Mouse (Mus musculus) cerebral cortex, adult 2 months (tissue): ENCODE results near the gene Cacna1g.

Source experiments
- WGBS: fragments of 180-500 bp; shearing (Covaris S2); methylation state at CpG from one replicate; pipeline ENCODE4 v1.1.7; 2018; 5-methylcytosine and 5-hydroxymethylcytosine counted together

Gene Cacna1g

DNA sequence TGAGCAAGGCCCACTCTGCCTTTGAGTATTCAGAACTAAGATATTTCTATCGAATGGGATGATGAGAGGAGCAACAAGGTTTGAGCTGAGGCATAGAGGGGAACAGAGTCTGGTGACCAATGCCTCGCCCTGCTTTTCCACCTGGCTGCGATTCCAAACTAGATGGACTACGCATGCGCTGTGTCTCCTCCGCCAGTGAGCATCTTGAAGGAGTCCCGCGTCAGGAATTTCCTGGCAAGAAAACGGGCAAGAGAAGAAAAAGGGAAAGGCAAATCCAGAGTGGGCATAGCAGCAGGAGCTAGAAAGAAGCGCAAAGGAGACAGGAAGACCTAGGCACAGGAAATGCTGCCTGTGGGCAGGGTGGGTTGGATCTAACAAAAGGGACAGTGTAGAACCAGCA, 70.2 kb downstream of the Cacna1g start:
- 52% methylated on average over 10 of the region's 10 CpGs for WGBS

DNA sequence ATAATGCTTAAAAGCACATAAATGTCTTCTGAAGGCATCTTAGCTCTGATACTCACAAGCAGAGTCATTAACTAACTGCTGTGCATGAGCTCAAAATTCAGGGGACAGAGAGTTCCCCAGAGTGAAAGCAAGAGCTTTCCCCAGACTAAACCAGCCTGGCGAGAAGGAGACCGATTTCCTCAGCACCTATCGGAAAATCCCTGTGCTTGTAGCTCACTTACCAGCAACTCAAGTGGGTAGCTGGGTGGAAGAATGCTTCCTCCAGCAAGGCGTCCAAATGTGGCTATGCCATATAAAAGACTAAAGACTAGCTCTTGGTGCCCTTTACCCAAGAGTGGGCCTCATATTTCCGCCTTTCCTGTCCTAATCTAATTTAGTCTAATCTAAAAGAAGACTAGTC, 71.3 kb downstream of the Cacna1g start:
- 97% methylated on average over 5 of the region's 5 CpGs for WGBS

DNA sequence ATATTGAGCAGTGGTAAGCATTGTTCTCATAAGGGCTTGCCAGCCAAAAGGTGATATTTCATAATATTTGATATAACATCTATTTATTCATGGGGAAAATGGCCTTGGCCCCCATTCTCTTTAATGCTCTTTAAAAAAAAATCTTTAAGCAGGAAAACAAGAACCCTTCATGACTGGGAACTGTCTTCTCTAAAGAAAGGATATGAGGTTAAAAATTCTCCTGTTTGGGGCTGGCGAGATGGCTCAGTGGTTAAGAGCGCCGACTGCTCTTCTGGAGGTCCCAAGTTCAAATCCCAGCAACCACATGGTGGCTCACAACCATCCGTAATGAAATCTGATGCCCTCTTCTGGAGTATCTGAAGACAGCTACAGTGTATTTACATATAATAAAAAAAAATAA, 72.0 kb downstream of the Cacna1g start:
- 88% methylated on average over 4 of the region's 4 CpGs for WGBS

DNA sequence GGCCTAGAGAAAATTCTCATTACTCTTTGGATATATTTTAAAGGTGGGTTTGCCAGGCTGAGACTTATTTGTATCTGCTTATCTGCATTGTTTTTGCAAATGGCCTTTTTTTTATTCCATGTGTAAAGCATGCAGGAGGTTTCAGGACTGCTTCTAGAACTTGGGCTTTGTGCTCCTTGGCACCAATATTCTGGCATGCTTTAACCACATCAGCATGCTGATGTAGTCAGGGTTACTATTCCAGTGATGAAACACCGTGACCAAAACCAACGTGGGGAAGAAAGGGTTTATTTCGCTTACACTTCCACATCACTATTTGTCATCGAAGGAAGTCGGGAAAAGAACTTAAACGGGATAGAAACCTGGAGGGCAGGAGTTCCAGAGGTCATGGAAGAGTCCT, 73.0 kb downstream of the Cacna1g start:
- 61% methylated on average over 6 of the region's 6 CpGs for WGBS

DNA sequence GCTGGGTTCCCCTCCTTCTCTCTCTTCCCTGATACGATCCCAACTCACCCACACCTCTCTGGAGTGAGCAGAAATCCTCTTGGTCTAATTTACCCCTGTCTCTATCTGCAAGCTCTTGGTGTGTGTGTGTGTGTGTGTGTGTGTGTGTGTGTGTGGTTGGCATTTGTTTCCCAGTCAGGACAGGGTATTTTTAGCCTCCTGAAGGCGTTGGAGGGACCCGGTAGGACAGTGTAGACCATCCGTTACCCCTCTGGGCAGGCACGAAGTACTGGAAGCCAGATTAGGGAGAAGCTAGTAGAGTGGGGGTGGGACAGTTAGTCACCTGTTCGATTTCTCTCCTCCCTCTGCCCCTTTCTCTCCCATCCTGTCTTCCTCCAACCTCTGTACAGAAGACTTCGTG, 79.9 kb downstream of the Cacna1g start:
- WGBS = 66% methylated on average over 7 of the region's 7 CpGs

DNA sequence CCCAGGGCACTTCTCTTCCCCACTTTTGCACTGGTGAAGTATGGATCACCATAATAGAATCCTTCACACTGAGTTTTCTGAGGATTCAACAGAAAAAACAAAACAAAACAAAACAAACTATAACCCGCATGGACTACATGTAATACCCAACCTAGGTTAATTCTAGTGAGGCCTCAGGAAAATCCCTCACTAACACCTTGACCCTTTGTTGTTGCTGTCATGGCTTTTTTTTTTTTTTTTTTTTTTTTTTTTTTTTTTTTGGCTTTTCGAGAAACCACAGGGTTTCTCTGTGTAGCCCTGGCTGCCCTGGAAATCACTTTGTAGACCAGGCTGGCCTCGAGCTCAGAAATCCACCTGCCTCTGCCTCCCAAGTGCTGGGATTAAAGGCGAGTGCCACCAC, 80.5 kb downstream of the Cacna1g start:
- 84% methylated on average over 4 of the region's 4 CpGs for WGBS

DNA sequence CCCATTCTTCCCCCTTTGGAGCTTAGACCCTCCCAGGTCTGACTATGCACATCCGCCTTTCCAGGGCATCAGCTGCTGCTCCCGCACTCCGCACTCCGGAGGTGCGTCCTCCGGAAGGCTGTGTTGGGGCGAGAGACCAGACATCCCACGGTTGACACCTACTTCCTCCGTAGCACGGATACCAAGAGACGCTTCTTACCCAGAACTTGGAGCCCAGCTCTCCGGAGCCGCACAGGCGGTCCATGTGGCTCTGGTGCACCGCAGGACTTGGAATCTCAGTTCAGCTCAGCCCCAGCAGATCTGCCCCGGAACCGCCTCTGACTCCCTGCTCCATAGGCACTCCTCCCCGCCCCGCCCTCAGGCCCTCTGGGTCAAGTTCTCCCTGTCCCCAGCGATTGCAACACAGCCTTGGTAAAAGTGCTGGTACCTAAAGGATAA, 81.3 kb downstream of the Cacna1g start, which contains the start of gene Abcc3:
TSS of gene Abcc3 (minus strand) at position 326 of the 438 bp plus-strand sequence.
- WGBS = 21% methylated on average over 20 of the region's 20 CpGs

DNA sequence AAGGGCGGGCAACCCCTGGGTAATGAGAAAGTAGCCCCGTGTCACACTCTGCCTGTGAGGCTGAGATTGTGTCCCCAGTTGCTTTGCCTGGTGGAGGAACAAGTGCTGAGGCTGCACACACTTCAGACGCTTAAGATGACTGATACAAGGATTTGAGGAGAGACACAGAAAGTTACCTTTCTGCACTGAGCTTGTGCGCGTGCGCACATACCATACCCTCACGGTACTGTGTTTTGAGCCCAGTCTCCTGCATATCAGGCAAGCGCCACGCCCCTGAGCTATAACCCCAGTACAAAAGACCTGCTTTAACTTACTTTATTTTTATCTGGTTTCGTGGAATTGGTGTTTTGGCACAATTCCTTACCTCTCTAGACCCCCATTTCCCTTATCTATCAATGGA, 82.3 kb downstream of the Cacna1g start:
- WGBS = 90% methylated on average over 10 of the region's 10 CpGs

DNA sequence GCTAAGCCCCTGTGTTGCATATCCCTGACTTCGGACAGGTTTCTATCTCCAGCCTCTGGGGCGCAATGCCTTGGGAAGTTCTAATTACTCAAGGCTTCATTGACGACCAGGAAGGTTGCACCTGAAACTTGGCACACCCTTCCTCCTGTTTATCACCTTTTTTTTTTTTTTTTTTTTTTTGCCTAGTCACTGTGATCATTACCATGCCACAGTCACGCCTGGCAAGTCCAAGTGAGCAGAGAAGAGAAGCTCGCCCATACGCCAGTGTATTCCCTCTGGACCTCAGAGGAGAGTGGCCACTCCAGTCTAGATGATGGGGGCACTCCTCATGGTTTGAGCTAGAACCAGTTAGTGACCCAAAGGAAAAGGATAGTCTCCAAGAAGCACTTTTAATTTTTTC, 83.2 kb downstream of the Cacna1g start:
- WGBS = 92% methylated on average over 6 of the region's 6 CpGs

DNA sequence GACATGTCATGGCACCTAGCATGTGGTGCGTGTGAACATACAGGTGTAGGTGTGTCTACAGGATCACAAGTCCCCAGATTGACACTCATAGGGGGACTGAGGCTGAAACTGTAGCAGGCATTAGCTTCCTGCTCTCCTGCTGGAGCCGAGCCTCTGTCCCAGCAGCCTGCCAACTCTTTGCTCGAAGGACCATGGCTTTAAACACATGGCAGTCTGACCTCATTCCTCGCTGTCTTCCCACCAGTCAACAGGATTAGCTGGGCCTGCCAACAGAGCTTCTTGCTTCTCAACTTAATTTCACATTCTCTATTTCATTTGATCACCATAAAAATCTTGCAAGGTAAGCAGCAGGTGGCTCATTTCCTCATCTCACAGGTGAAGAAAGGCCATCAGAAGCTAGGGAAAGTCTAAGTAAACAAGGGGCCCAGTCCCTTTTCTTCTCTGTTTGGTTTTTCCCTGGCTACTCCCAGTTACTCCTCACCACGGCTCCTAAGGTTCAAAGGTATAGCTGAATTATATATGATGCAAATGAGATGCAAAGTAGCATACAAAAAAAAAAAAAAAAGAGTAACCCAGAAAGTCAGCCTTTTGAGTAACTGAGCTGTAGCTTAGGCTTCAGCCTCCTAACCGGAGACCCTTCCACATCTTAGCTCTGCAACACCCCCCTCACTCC, 84.1 kb downstream of the Cacna1g start:
- 75% methylated on average over 6 of the region's 6 CpGs for WGBS

DNA sequence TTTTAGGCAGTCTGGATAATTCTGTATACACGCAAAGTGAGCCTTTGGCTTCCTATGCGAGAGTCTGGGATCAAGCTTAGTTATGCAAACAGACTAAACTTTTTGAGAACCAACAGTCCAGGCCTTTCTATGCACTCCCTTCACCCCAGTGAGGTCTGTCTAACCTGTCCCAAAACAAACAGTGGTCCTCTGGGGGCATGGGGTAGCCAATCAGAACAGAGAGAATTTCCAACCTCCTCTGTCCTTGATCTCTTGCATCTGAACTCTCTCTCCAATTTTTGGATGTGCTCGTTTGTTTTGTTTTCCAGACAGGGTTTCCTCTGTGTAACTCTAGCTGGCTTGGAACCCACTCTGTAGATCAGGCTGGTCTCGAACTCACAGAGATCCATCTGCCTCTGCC, 85.0 kb downstream of the Cacna1g start:
- 78% methylated on average over 4 of the region's 4 CpGs for WGBS

DNA sequence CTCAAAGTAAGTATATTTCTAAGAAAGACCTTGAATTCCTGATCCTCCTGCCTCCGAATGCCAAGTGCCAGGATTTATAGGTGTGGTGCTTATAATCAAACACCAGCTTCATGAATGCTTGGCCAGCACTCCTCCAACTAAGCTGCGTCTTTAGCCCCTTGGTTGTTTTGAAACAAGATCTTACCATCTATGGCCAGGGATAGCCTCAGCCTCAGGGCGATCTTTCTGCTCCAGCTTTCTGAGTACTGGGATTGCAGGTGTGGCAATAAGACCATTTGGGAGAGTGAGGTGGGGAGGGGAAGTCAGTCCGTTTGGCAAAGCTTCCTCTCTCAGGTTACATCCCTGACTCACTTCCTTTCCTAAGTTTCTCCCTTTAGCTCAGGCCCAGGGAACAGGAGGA, 86.2 kb downstream of the Cacna1g start:
- WGBS = 89% methylated on average over 4 of the region's 4 CpGs

DNA sequence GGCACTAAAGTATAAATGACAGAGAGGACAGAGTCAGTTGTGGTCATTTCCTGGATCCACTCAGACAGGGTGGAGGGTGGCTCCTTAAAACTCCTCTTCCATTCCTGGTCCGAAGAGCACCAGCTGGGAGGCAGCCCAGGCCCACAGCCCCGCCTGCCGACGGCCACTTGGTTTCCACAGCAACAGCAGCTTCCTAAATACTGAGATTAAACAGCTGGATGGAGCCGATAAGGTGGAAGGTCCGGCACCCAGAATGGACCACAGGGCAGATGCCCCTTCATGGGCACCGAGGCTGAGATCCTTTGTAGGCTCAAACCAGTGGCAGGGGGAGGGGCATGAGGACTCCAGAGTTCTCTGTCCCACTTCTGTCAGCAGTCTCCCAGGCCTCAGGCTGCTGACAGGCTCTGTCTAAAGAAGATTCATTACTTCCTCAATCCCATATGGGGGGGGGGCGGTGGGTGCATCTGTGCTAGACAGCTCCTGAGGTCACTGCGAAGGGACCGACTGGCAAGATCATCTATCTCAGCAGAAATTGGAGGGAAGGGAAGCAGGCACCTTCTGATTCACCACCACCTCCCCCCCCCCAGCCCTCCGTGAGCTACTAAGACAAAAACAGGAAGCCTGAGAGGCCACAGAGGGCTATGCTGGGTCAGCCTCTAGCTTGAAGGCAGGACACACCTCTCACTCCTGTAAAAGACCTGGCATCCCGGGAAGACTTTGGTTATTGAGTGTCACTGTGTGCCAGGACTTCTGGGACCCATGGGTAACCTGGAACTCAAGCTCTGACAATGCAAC, 87.8 kb downstream of the Cacna1g start:
- 46% methylated on average over 12 of the region's 12 CpGs for WGBS

DNA sequence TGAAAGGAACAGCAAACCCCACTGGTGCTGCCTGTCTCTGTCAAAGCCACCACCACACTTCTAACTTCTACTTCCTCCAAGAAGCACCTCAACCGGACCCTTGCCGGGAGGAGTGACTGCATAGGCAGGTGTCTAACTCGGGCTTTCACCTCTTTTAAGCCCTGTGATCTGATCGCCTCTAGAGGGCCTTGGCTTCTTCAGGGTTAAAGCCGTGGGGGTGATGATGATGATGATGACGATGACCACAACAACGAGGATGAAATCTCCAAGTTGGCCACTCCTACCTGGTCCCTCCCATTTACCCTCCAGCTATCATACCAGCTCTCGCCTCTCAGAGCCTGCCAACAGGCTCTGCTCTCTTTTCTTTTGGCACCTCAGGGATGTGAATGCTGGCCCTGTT, 94.3 kb downstream of the Cacna1g start:
- WGBS = 78% methylated on average over 8 of the region's 8 CpGs

DNA sequence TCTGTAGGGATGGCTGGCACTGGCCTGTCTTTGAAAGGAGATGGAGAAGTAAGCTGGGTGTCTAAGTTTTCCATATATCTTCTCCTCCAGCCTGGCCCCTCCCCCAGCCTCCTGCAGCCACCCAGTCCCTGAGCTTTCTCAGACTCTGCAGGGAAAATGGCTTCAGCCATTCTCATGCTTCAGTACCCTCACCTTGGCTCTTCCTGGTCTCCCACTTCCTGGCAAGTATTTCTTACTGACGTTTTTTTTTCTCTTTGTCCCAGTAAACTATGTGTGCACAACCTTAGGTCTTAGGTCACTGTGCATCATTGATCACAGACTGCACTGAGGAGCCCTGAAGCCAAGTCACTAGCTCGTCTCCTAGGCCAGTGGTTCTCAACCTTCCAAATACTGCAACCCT, 94.9 kb downstream of the Cacna1g start:
- WGBS = 56% methylated on average over 2 of the region's 2 CpGs

DNA sequence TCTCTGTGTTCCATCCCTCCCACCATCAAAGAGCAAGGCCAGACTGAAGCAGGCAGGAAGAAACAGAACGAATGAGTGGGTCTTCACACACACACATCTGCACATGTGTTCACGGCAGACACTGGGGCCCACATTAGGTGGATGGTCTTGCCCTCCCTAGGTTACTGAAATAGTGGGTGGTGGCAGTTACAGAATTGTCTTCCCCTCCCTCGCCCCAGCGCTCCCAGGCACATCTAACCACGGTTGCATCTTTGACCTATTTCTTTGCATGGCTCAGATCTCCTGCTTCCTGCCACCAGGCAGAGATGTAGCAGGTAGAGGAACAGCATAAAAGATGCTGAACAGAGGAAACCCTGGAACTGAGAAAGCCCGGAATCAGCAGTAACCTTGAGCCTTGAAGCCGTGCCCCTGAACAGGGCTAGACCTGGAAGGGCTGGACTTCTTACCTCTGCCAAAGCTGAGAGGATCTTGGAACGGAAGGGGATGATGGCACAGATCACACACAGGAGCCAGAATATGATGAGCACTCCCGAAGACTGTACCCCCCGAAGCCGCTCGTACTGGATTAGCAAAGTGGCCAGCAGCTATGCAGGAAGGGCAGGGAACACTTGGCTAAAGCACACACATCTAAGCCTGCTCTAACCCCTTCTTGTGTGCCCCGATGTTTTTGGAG, 99.6 kb downstream of the Cacna1g start:
- 83% methylated on average over 13 of the region's 13 CpGs for WGBS

DNA sequence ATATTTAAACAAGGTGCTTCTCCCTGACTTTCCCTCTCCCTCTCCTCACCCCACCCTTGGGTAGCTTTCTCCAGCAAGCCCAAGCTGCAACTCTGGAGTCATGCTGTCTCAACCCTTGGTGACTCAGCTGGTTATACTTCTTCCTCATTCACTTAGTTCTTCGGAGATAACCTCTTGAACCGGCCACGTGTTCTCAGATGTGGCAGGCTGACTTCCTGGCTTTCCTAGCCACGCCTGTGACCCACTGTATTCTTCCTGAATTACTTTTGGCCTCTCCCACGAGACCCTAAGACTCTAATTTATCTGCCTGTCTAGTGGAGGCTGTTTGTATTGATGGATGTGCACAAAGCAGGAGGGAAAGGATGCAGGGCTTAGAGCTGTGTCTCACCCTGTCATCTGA, 103.2 kb downstream of the Cacna1g start:
- WGBS = 65% methylated on average over 5 of the region's 5 CpGs

DNA sequence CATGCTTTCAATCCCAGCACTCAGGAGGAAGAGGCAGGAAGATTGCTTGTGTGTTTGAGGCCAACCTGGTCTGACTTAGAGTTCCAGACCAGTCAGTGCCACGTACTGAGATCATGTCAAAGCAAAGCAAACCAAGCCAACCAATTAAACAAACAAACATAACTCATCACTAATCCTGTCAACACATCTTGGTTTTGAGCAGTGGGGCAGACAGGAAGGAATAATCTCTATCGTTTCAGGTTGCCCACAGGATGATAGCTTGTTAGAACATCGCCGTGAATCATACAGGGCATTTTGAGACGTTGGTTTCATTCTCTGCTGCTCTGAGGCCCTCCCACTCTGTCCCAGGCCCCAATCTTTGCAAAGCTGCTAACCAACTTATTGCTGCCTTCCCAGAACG, 104.0 kb downstream of the Cacna1g start:
- WGBS = 81% methylated on average over 6 of the region's 6 CpGs

DNA sequence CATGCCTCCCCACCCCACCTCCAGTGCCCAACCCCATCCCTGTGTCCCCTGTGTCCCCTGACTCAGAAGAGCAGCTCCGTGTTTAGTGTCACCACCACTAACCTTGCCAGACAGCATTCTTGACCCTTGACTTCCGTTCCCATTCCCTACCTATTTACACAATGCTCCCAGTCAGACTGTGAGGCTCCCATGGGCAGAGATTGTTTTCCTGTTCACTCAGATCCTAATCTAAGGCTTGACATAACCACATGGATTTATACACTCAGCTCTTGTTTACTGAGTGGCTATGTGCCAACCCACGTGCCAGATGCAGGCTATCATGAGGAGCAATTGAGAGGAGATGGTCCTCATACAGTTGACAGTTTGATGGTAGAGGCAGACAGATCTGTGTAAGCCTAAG, 108.7 kb downstream of the Cacna1g start:
- WGBS = 73% methylated on average over 3 of the region's 3 CpGs

DNA sequence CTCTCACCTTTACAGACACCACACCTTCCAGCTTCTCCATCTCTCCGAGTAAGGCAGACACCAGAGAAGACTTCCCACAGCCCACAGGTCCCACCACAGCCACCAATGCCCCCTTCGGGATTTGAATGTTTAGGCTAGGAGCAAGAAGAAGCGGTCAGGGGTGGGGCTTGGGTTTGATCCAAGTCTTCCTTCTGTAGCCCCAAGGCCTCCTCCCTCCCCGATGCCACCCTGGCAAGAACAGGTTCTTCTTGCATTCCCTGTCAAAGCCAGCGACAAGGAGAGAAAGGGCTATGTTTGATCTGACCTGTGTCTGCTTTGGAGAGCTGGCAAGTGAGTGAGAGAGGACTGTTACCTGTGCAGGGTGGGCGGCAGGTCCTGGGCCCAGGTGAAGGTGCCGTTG, 110.3 kb downstream of the Cacna1g start:
- 82% methylated on average over 7 of the region's 7 CpGs for WGBS

DNA sequence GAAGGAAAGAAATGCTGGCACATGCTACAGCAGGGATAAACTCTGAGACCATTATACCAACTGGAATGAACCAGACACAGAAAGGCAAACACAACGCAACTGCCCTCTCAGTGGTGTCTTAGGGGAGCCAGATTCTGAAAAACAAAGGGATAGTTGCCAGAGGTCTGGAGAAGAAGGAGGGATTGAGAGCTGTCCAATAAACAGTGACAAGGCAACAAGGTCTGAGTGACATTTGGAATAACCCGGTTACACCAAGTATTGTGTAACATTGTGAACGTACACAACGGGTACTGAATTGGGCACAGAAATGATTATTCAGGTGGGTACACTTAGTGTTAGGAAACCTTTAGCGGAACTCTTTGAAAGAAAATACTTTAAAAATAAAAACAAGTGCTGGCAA, 111.9 kb downstream of the Cacna1g start:
- WGBS = 71% methylated on average over 5 of the region's 5 CpGs

DNA sequence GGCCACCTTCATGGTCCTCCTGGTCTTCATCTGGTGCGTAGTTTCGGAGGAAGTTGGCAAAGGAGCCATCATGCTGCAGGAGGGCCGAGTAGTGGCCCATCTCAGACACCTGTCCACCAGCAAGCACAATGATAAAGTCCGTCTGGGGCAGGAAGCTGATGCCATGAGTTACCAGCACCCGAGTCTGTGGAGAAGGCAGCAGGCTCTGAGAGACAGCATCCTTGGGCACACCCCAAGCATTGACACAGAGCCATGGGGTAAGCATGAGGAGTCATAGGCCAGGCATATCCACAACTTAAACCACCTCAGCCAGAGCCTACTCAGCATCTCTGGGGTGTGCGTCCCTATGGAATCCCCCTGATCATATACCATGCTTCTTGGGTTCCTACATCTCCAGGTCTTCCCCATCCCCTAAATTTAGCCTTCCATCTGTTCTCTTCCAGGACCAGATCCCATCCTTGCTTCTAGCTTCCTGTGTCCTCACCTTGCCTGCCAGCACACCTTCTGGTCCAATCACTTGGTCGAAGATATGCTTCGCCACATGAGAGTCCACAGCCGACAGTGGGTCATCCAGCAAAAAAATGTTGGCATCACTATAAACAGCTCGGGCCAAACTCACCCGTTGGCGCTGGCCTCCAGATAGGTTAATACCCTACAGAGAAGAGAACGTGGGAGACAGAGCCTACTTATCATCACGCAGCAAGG, 112.7 kb downstream of the Cacna1g start:
- 90% methylated on average over 14 of the region's 14 CpGs for whole genome bisulfite sequencing
